Mouse (Mus musculus) kidney, adult 18-20 months (tissue): Measurements from ENCODE around the gene Gm45716.

Source experiments
- DNase-seq: peaks from one replicate; pipeline ENCODE4 v3.0.0; 2021

Gm45716 gene

DNA sequence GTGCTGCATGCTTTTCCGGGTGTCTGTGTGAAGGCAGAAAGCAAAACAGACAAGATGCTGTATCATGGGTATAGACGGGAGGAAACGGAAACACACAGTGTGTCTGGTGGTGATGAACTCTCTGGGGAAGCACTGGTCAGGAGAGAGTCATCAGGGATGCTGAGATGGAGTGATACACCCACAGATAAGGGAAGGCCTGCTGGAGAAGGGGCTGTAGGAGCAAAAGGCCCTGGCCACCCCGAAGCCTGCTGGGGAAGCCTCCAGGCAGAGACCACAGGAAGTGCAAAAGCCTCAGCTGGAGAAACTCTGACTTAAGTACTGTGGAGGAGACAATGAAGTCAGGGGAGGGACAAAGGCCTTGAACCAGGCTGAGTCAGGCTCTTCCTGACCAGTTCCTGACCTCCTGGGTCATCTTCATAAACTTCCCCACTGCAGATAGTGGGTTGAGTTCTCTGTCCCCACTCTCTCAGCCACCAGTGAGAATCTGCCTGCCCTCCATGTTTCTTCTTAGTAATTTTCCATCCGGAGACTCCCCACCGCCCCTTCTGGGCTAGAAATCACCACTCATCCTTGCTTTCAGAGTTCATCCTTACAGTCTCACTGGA lies 99.2 kb downstream of the Gm45716 start:
- DNase-seq = no peak

DNA sequence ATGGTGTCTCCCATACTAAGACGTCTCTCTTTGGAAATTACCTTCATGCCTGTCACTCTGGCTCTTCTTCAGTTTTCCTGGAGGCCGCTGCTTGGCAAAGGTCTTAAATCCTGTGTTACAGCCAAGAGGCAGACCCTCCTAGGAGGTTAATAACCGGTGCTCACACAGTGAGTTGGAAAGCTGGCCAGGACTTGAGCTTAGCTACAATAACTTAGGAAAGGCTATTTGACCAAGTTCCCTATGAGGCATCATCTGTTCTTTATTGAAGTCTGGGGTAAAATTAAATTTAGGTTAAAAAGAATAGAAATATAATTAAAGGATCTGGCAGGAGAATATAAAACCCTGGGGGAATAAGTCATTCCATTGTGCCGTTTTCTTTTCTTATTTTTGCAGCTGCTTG lies 103.7 kb downstream of the Gm45716 start:
- DNase-seq = no peak

DNA sequence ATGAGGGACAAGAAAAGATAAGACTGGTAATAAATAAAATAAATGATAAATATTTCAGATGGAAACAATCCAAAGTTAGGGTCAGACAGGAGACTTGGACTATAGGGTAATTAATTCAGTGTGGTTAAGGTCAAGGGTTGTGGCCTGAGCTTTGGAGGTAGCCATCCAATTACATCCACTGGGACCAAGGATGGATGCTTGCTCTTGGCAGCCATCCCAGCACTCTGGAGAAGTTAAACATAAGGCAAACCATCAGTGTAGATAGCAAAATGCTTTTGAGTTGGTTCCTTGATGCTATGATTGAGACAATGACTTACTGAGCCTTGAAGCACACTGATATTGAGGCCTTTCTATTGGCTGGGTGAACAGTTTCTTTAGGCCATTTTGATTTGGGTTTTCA lies 105.3 kb downstream of the Gm45716 start:
- no peak for DNase-seq

DNA sequence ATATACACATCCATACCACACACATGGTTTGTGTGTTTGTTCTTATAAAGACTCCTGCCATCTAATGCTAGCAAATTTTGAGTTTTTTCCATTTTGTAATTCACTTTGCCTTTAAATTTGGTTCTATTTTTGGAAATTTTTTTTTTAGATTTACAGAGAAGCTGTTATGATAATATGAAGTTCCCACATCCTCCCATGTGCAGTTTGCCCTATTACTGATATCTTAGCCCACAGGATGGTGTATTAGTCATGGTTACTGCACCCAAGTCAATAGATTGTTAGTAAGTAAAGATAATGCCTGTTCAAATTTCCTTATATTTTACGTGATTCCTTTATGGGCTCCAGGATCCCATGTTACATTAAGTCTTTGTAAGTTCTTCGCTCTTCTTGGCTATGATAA lies 107.1 kb downstream of the Gm45716 start:
- no peak for DNase-seq
